ENCODE assay signal across 9 mouse cellular contexts in the genomic region with DNA sequence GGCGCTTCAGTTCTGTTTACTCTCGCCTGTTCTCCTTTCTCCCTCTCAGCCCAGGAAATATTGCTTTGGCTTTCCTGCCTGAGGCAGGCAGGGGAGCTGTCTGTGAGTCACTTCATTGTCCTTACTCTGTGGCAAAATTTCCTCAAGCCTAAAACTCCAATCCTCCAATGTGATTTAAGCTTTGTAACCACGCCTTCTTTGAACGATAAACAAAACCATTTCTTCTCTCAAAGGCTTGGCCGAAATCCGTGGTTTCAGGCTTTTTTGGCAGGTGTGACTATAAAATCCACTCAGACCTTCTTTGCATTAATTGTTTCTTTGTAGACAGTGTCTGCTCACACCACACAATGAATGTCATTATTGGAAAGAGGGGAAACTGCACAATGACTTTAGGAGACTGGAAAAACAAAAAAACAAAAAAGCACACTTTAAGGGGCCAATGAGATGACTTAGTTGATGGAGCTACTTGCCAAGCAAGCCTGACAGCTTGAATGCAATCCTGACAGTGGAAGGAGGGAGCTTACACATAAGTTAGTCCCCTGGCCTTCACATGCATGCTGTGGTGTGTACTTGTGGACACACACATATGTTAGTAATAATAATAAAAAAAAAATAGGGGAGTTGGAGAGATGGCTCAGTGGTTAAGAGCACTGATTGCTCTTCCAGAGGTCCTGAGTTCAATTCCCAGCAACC. TPM values are rescaled to one million over a fixed set of nuclear protein-coding genes. Genes with fewer than 3 reads are reported as not detected.
DNase-seq lines count a peak whose midpoint lies in the region; ATAC-seq lines count a peak whose summit lies in the region.
"Had no signal": no experiment of that assay in that cellular context is flagged by ENCODE, and none has a peak within 500 bp of the region (broad histone marks: within the 10 kb centered on the region; RNA-seq: fewer than 3 reads in every experiment).

No protein-coding gene starts in this region.

- no peak for DNase-seq in kidney, postnatal 25 days
- peak; percentile 61 for DNase-seq in adipocyte (ENCODE audit: low spot score)
- peak; percentile 76 for DNase-seq in forebrain, embryonic 14.5 days (ENCODE audit: low spot score)
- no peak for DNase-seq in embryo, embryonic 9.5 days (ENCODE audit: extremely low spot score)
- DNase-seq: cerebellum, adult 11-12 months; gastrocnemius, postnatal 10 days had no signal

- H3K27ac ChIP-seq in kidney, embryonic 16.5 days (ENCODE audit: low read length): 0 out of 2 replicates have a peak overlapping the region, but pooled peaks have one; percentile 0
- H3K27ac ChIP-seq in forebrain, embryonic 14.5 days (ENCODE audit: low read depth, low read length): peak overlapping the region; percentile 52; the same call in 1 of the 2 replicates
- peak overlapping the region; percentile 36; the same call in 1 of the 2 replicates for H3K27ac ChIP-seq in midbrain, embryonic 16.5 days (ENCODE audit: low read length)

- H3K4me1 ChIP-seq in kidney, embryonic 16.5 days (ENCODE audit: insufficient read depth, low read length): peaks cover 26% of the 10 kb centered on the region
- peaks cover 23% of the 10 kb centered on the region for H3K4me1 ChIP-seq in forebrain, embryonic 14.5 days (ENCODE audit: control insufficient read depth, insufficient read depth, low read length)
- H3K4me1 ChIP-seq in midbrain, embryonic 16.5 days (ENCODE audit: control insufficient read depth, insufficient read depth, low read length): peaks cover 17% of the 10 kb centered on the region

- no peaks in the 10 kb centered on the region for H3K27me3 ChIP-seq in kidney, embryonic 16.5 days (ENCODE audit: insufficient read depth, low read length)
- no peaks in the 10 kb centered on the region for H3K27me3 ChIP-seq in forebrain, embryonic 14.5 days (replicated peaks; ENCODE audit: control insufficient read depth, insufficient read depth, low read length)
- H3K27me3 ChIP-seq in midbrain, embryonic 16.5 days (ENCODE audit: control insufficient read depth, insufficient read depth, low read depth, low read length): no peaks in the 10 kb centered on the region

- no peak overlapping the region for H3K4me3 ChIP-seq in kidney, embryonic 16.5 days (ENCODE audit: low read length)
- H3K4me3 ChIP-seq in forebrain, embryonic 14.5 days (ENCODE audit: low read depth, low read length): no peak overlapping the region
- no peak overlapping the region for H3K4me3 ChIP-seq in midbrain, embryonic 16.5 days (ENCODE audit: low read depth, low read length)

- H3K9ac ChIP-seq in kidney, embryonic 16.5 days (replicated peaks; ENCODE audit: low read length): no peak overlapping the region
- H3K9ac ChIP-seq in forebrain, embryonic 14.5 days (ENCODE audit: low read length): no peak overlapping the region
- H3K9ac ChIP-seq in midbrain, embryonic 16.5 days (ENCODE audit: low read depth, low read length): no peak overlapping the region

- no peak for ATAC-seq in kidney, embryonic 16.5 days (ENCODE audit: low FRiP score, low TSS enrichment)
- ATAC-seq in forebrain, embryonic 14.5 days: no peak
- ATAC-seq in midbrain, embryonic 16.5 days: no peak
- no peak for ATAC-seq in megakaryocyte-erythroid progenitor cell, adult 5-6 weeks (replicated peaks; ENCODE audit: low FRiP score, low TSS enrichment, poor library complexity, severe bottlenecking)

- H3K4me2 ChIP-seq in kidney, embryonic 16.5 days (replicated peaks; ENCODE audit: low read depth, low read length): no peak overlapping the region
- no peak overlapping the region for H3K4me2 ChIP-seq in forebrain, embryonic 14.5 days (ENCODE audit: low read length)
- H3K4me2 ChIP-seq in midbrain, embryonic 16.5 days (ENCODE audit: low read length): no peak overlapping the region

- no peaks in the 10 kb centered on the region for H3K9me3 ChIP-seq in kidney, embryonic 16.5 days (ENCODE audit: low read length)
- no peaks in the 10 kb centered on the region for H3K9me3 ChIP-seq in forebrain, embryonic 14.5 days (replicated peaks; ENCODE audit: control insufficient read depth, low read length)
- H3K9me3 ChIP-seq in midbrain, embryonic 16.5 days (replicated peaks; ENCODE audit: control insufficient read depth, low read length, poor library complexity, severe bottlenecking): no peaks in the 10 kb centered on the region

- no peaks in the 10 kb centered on the region for H3K36me3 ChIP-seq in kidney, embryonic 16.5 days (ENCODE audit: insufficient read depth, low read length)
- no peaks in the 10 kb centered on the region for H3K36me3 ChIP-seq in forebrain, embryonic 14.5 days (ENCODE audit: control insufficient read depth, insufficient read depth, low read length)
- H3K36me3 ChIP-seq in midbrain, embryonic 16.5 days (ENCODE audit: control insufficient read depth, insufficient read depth, low read length): no peaks in the 10 kb centered on the region

- 46% methylated on average over 6 of the region's 6 CpGs for WGBS in kidney, embryonic 16.5 days
- 17% methylated on average over 6 of the region's 6 CpGs for WGBS in forebrain, embryonic 14.5 days
- WGBS in midbrain, embryonic 16.5 days: 38% methylated on average over 6 of the region's 6 CpGs

RNA-seq across cellular contexts. Expression of gene Nedd4, which starts 17.6 kb away (rescaled TPM):
- 652 and 684 TPM in 2 replicates for polyA plus RNA-seq in kidney, embryonic 16.5 days (2015; fragmentation: Nextera tagmentation; extraction: Ambion mirVana)
- polyA plus RNA-seq in forebrain, embryonic 14.5 days (2014; fragmentation: Nextera tagmentation; extraction: Ambion mirVana): 437 and 459 TPM in 2 replicates
- polyA plus RNA-seq in midbrain, embryonic 16.5 days (2015; fragmentation: Nextera tagmentation; extraction: Ambion mirVana): 393 and 436 TPM in 2 replicates
- total RNA-seq in megakaryocyte-erythroid progenitor cell, adult 5-6 weeks (2014; fragmentation: Nextera tagmentation): 212 and 300 TPM in 2 replicates
- 341 and 350 TPM in 2 replicates for total RNA-seq in megakaryocyte-erythroid progenitor cell, adult 5-6 weeks (2017)

Comparison
In these comparisons a context has a peak if more than half of its experiments do, and no peak if none do; other contexts are left out.
1. H3K27ac ChIP-seq: peak in every context shown above with its lines; median percentile 52 in forebrain, embryonic 14.5 days; 36 in midbrain, embryonic 16.5 days; 0 in kidney, embryonic 16.5 days.
2. DNase-seq: peak in adipocyte (single experiment) and forebrain, embryonic 14.5 days (single experiment); none in kidney, postnatal 25 days (0 of 2) and embryo, embryonic 9.5 days (single experiment).